In the genomic region with DNA sequence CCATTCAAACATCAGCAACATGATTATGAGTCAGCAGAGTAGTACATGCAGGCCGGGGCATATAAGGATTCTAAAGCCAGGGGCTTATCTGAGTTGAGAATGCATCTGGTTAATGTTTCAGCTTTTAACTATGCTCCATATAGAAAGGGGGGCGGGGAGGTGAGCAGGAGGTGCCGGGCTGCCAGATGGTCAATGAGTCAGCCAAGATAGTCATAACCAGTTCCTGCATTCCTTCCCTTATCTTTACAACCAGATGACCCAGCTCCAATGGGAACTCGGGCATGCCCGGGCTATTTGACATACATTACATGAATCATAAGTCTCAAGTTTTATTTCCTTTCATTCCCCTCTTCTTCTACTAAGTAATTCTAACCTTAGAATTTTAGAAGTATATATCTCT, we compare ENCODE assay signal across 25 mouse cellular contexts.
DNase-seq lines count a peak whose midpoint lies in the region; ATAC-seq and TF ChIP-seq lines count a peak whose summit lies in the region.
"Had no signal": no experiment of that assay in that cellular context is flagged by ENCODE, and none has a peak within 500 bp of the region (broad histone marks: within the 10 kb centered on the region; RNA-seq: fewer than 3 reads in every experiment).

No protein-coding gene starts in this region.

- H3K79me2 ChIP-seq in MEL (ENCODE audit: control insufficient read depth, insufficient read depth, low read length, poor library complexity): no peaks in the 10 kb centered on the region

- TF ChIP-seq CTCF in MEL (IDR thresholded peaks at IDR 0.05 in 2 of 3, conservative IDR thresholded peaks at IDR 0.05 in 1 of 3; ENCODE audit: control insufficient read depth in 1 of 3, insufficient read depth in 1 of 3, low read depth in 2 of 3, low read length in 3 of 3, poor library complexity in 1 of 3, severe bottlenecking in 1 of 3): no peak

- H3K9me3 ChIP-seq in MEL (replicated peaks; ENCODE audit: insufficient read depth, low read length): no peaks in the 10 kb centered on the region
- peaks cover 5% of the 10 kb centered on the region; the same call in 1 of the 2 replicates for H3K9me3 ChIP-seq in intestine, embryonic 16.5 days (ENCODE audit: control insufficient read depth, low read length)
- H3K9me3 ChIP-seq: embryonic facial prominence, embryonic 15.5 days had no signal

- H3K27ac ChIP-seq in MEL (ENCODE audit: control insufficient read depth, low read depth, low read length): no peak overlapping the region
- H3K27ac ChIP-seq in intestine, embryonic 16.5 days (ENCODE audit: low read length): no peak overlapping the region
- H3K27ac ChIP-seq: embryonic facial prominence, embryonic 15.5 days; forebrain, embryonic 10.5 days; gastrocnemius, adult 2 months; hindbrain, embryonic 13.5 days; hindbrain, postnatal 0 days had no signal

- H3K4me1 ChIP-seq in MEL (ENCODE audit: control insufficient read depth in 1 of 2, insufficient read depth in 2 of 2, low read length in 2 of 2): no peaks in the 10 kb centered on the region
- H3K4me1 ChIP-seq in intestine, embryonic 16.5 days (ENCODE audit: control insufficient read depth, insufficient read depth, low read length): no peaks in the 10 kb centered on the region
- H3K4me1 ChIP-seq: embryonic facial prominence, embryonic 15.5 days; forebrain, embryonic 10.5 days; hindbrain, embryonic 13.5 days had no signal

- no peak overlapping the region for H3K9ac ChIP-seq in MEL (ENCODE audit: control insufficient read depth, low read depth, low read length, poor library complexity, severe bottlenecking)
- H3K9ac ChIP-seq in intestine, embryonic 16.5 days (ENCODE audit: low read depth, low read length): no peak overlapping the region
- H3K9ac ChIP-seq: embryonic facial prominence, embryonic 15.5 days; hindbrain, embryonic 13.5 days had no signal

- TF ChIP-seq EP300 in MEL (IDR thresholded peaks at IDR 0.05; ENCODE audit: low read depth in 1 of 2, low read length in 2 of 2): no peak

- no peak for TF ChIP-seq POLR2A in MEL (IDR thresholded peaks at IDR 0.05; ENCODE audit: control insufficient read depth in 1 of 2, insufficient read depth in 1 of 2, low read depth in 1 of 2, low read length in 2 of 2, poor library complexity in 1 of 2)

- peak; percentile 81 for ATAC-seq in intestine, embryonic 16.5 days
- ATAC-seq: CD4-positive, CD25-positive, alpha-beta regulatory T cell, adult 4 months; forebrain, embryonic 14.5 days; hindbrain, postnatal 0 days had no signal

- TF ChIP-seq RAD21 in MEL (IDR thresholded peaks at IDR 0.05; ENCODE audit: low read depth, low read length): no peak

- no peak overlapping the region for H3K4me2 ChIP-seq in intestine, embryonic 16.5 days (ENCODE audit: low read depth, low read length)
- H3K4me2 ChIP-seq: embryonic facial prominence, embryonic 15.5 days; hindbrain, embryonic 13.5 days had no signal

- H3K27me3 ChIP-seq in MEL (ENCODE audit: control insufficient read depth in 1 of 2, insufficient read depth in 2 of 2, low read length in 2 of 2): no peaks in the 10 kb centered on the region
- H3K27me3 ChIP-seq in intestine, embryonic 16.5 days (replicated peaks; ENCODE audit: control insufficient read depth, insufficient read depth, low read length): no peaks in the 10 kb centered on the region
- H3K27me3 ChIP-seq: embryonic facial prominence, embryonic 15.5 days; hindbrain, embryonic 13.5 days had no signal

- no peaks in the 10 kb centered on the region for H3K36me3 ChIP-seq in MEL (ENCODE audit: control insufficient read depth in 1 of 2, insufficient read depth in 2 of 2, low read length in 2 of 2)
- no peaks in the 10 kb centered on the region for H3K36me3 ChIP-seq in intestine, embryonic 16.5 days (ENCODE audit: control insufficient read depth, insufficient read depth, low read length)
- H3K36me3 ChIP-seq: embryonic facial prominence, embryonic 15.5 days; forebrain, embryonic 10.5 days; G1E; hindbrain, embryonic 13.5 days had no signal

- 74% methylated on average over 5 of the region's 5 CpGs for WGBS in intestine, embryonic 16.5 days

- H3K4me3 ChIP-seq in MEL (ENCODE audit: control insufficient read depth in 1 of 2, insufficient read depth in 1 of 2, low read depth in 2 of 2, low read length in 2 of 2): no peak overlapping the region
- H3K4me3 ChIP-seq in intestine, embryonic 16.5 days (ENCODE audit: low read length): no peak overlapping the region
- H3K4me3 ChIP-seq: embryonic facial prominence, embryonic 15.5 days; erythroblast, embryonic 14.5 days; forebrain, embryonic 10.5 days; gastrocnemius, adult 2 months; hindbrain, embryonic 13.5 days had no signal

- peak; percentile 47 for DNase-seq in 3T3-L1 (ENCODE audit: low read depth, low spot score)
- DNase-seq in MEL (ENCODE audit: low read depth, low spot score): peak; percentile 2
- DNase-seq in yolk sac, embryonic 10.5 days (ENCODE audit: low spot score): peak; percentile 2
- no peak for DNase-seq in T-cell, adult 2 months (ENCODE audit: low spot score)
- no peak for DNase-seq in retina, postnatal 1 day
- DNase-seq: adrenal gland, adult 8-10 months; adrenal gland, postnatal 36 days; B cell, adult 2 months; cerebellum, adult 11 months; cerebellum, adult 8-10 months; cerebellum, postnatal 14 days; embryo, embryonic 11 days; gastrocnemius, adult 2 months; gastrocnemius, postnatal 36 days; heart, adult 11 months; heart, postnatal 10 days had no signal

TF ChIP-seq in MEL, 35 proteins besides CTCF, POLR2A, EP300 and RAD21:
- TF ChIP-seq NELFE (IDR thresholded peaks at IDR 0.05; ENCODE audit: low read depth, low read length) (no peak), ZNF384 (IDR thresholded peaks at IDR 0.05; ENCODE audit: low read depth, low read length) (no peak), ZC3H11A (IDR thresholded peaks at IDR 0.05; ENCODE audit: low read depth, low read length) (no peak), HCFC1 (IDR thresholded peaks at IDR 0.05; ENCODE audit: low read depth, low read length) (no peak), ZMIZ1 (IDR thresholded peaks at IDR 0.05; ENCODE audit: low read depth, low read length) (no peak), MAX (IDR thresholded peaks at IDR 0.05; ENCODE audit: low read length) (no peak), SMC3 (IDR thresholded peaks at IDR 0.05; ENCODE audit: low read depth, low read length) (no peak), MEF2A (IDR thresholded peaks at IDR 0.05; ENCODE audit: extremely low read depth, insufficient replicate concordance, low read depth, low read length, poor library complexity, severe bottlenecking) (no peak), MXI1 (IDR thresholded peaks at IDR 0.05; ENCODE audit: low read depth, low read length) (no peak), USF1 (IDR thresholded peaks at IDR 0.05; ENCODE audit: low read depth, low read length) (no peak), SIN3A (IDR thresholded peaks at IDR 0.05; ENCODE audit: low read length) (no peak), BHLHE40 (IDR thresholded peaks at IDR 0.05; ENCODE audit: borderline replicate concordance, low read depth, low read length) (no peak), ELF1 (IDR thresholded peaks at IDR 0.05; ENCODE audit: low read depth, low read length) (no peak), E2F4 (IDR thresholded peaks at IDR 0.05; ENCODE audit: borderline replicate concordance, low read depth, low read length) (no peak), RCOR1 (IDR thresholded peaks at IDR 0.05; ENCODE audit: low read depth, low read length) (no peak), ZKSCAN1 (IDR thresholded peaks at IDR 0.05; ENCODE audit: low read depth, low read length) (no peak), MAFK (IDR thresholded peaks at IDR 0.05; ENCODE audit: borderline replicate concordance, low read depth, low read length) (no peak), TCF12 (IDR thresholded peaks at IDR 0.05; ENCODE audit: low read depth, low read length) (no peak), UBTF (IDR thresholded peaks at IDR 0.05; ENCODE audit: borderline replicate concordance, insufficient read depth, low read depth, low read length) (no peak), KAT2A (conservative IDR thresholded peaks at IDR 0.05; ENCODE audit: low read depth, low read length) (no peak)

Comparison
In these comparisons a context has a peak if more than half of its experiments do, and no peak if none do; other contexts are left out.
1. DNase-seq: peak in 3T3-L1 (single experiment), MEL (single experiment) and yolk sac, embryonic 10.5 days (single experiment); none in T-cell, adult 2 months (single experiment) and retina, postnatal 1 day (single experiment).